Mouse (Mus musculus): ENCODE results near the gene Coq4. TPM values are rescaled to one million over a fixed set of nuclear protein-coding genes. Genes with fewer than 3 reads are reported as not detected.
A peak's percentile ranks its signal among the peaks of the same experiment; 100 is the strongest.

The Coq4 gene
- total and polyA plus RNA-seq, 2 experiments from 2014 or later: 16.3 to 23.5 TPM

- DNase-seq (ENCODE audit: low spot score): peak; percentile 94
- H3K4me3 ChIP-seq (ENCODE audit: low read depth, low read length): peak within 1 kb of the TSS; percentile 87
- WGBS: 4% methylated on average over 24 of the region's 28 CpGs
- H3K4me1 ChIP-seq (ENCODE audit: control insufficient read depth, insufficient read depth): peaks cover 10% of the 10 kb centered on the region; the same call in 1 of the 2 replicates
- peaks cover 30% of the 10 kb centered on the region for H3K36me3 ChIP-seq (replicated peaks; ENCODE audit: control insufficient read depth, insufficient read depth, low read length)
- peak within 1 kb of the TSS; percentile 77 for H3K9ac ChIP-seq (replicated peaks; ENCODE audit: low read depth, low read length)
- no peak for TF ChIP-seq CTCF (IDR thresholded peaks at IDR 0.05; ENCODE audit: low read depth)
- no peak for TF ChIP-seq EP300 (IDR thresholded peaks at IDR 0.05; ENCODE audit: low read depth)
- H3K27ac ChIP-seq (ENCODE audit: low read depth): peak within 1 kb of the TSS; percentile 54; the same call in 1 of the 2 replicates
- peak; percentile 98 for ATAC-seq (ENCODE audit: insufficient read depth, low read depth)
- H3K9me3 ChIP-seq (replicated peaks; ENCODE audit: control insufficient read depth, low read length): no peaks in the 10 kb centered on the region
- no peaks in the 10 kb centered on the region for H3K27me3 ChIP-seq (ENCODE audit: control insufficient read depth, insufficient read depth, low read length)
- peak within 1 kb of the TSS; percentile 94 for H3K4me2 ChIP-seq (ENCODE audit: low read depth, low read length)
These were observed 15.0 kb downstream of the Coq4 start, which contains the start of gene Slc27a4 for GRCm38 (mm10) chr2:29802075-29802826. TSS of gene Slc27a4 (plus strand) at chr2:29802634.

DNA sequence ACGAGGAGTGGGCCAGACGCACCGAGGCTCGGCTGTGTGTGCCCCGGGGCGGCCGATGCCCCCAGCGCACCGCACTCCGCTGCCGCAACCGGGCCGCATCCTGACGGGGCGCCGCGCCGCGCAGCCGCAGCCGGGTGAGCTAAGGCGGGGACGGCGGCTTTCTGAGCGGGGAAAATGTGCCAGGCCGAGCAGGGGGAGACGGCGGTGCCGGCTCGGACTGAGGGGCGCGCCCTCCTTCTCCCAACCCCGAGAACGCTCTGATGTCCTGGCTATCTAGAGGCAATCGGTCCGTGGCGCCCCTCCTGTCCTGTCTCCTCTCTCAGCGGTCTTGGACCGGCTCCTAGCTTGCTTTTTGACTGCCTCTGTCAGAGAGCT is 15.5 kb downstream of the Coq4 start:
- no peaks in the 10 kb centered on the region for H3K27me3 ChIP-seq (ENCODE audit: control insufficient read depth, insufficient read depth, low read length)
- under 1% methylated on average over 38 of the region's 39 CpGs for WGBS
- H3K9ac ChIP-seq (replicated peaks; ENCODE audit: low read depth, low read length): peak overlapping the region; percentile 77
- peak overlapping the region; percentile 94 for H3K4me2 ChIP-seq (ENCODE audit: low read depth, low read length)
- no peak for DNase-seq (ENCODE audit: low spot score)
- H3K9me3 ChIP-seq (replicated peaks; ENCODE audit: control insufficient read depth, low read length): no peaks in the 10 kb centered on the region
- no peak for TF ChIP-seq EP300 (IDR thresholded peaks at IDR 0.05; ENCODE audit: low read depth)
- no peak for TF ChIP-seq CTCF (IDR thresholded peaks at IDR 0.05; ENCODE audit: low read depth)
- ATAC-seq (ENCODE audit: insufficient read depth, low read depth): peak; percentile 57
- peaks cover 10% of the 10 kb centered on the region; the same call in 1 of the 2 replicates for H3K4me1 ChIP-seq (ENCODE audit: control insufficient read depth, insufficient read depth)
- H3K4me3 ChIP-seq (ENCODE audit: low read depth, low read length): peak overlapping the region; percentile 87
- H3K27ac ChIP-seq (ENCODE audit: low read depth): peak overlapping the region; percentile 54; the same call in 1 of the 2 replicates
- H3K36me3 ChIP-seq (replicated peaks; ENCODE audit: control insufficient read depth, insufficient read depth, low read length): peaks cover 34% of the 10 kb centered on the region

- TF ChIP-seq CTCF (IDR thresholded peaks at IDR 0.05; ENCODE audit: low read depth) (peak; percentile 45), EP300 (IDR thresholded peaks at IDR 0.05; ENCODE audit: low read depth) (no peak)
- WGBS: 22% methylated on average over 6 of the region's 6 CpGs
- DNase-seq (ENCODE audit: low spot score): peak; percentile 26
- Histone ChIP-seq H3K27ac (ENCODE audit: low read depth) (no peak overlapping the region), H3K36me3 (replicated peaks; ENCODE audit: control insufficient read depth, insufficient read depth, low read length) (peaks cover 40% of the 10 kb centered on the region), H3K9ac (replicated peaks; ENCODE audit: low read depth, low read length) (peak overlapping the region; percentile 77), H3K9me3 (replicated peaks; ENCODE audit: control insufficient read depth, low read length) (no peaks in the 10 kb centered on the region), H3K27me3 (ENCODE audit: control insufficient read depth, insufficient read depth, low read length) (no peaks in the 10 kb centered on the region), H3K4me2 (ENCODE audit: low read depth, low read length) (peak overlapping the region; percentile 94), H3K4me1 (ENCODE audit: control insufficient read depth, insufficient read depth) (peaks cover 10% of the 10 kb centered on the region; the same call in 1 of the 2 replicates), H3K4me3 (ENCODE audit: low read depth, low read length) (peak overlapping the region; percentile 87)
- peak; percentile 54 for ATAC-seq (ENCODE audit: insufficient read depth, low read depth)
These were observed 16.1 kb downstream of the Coq4 start for GRCm38 (mm10) chr2:29803400-29803831.

DNA sequence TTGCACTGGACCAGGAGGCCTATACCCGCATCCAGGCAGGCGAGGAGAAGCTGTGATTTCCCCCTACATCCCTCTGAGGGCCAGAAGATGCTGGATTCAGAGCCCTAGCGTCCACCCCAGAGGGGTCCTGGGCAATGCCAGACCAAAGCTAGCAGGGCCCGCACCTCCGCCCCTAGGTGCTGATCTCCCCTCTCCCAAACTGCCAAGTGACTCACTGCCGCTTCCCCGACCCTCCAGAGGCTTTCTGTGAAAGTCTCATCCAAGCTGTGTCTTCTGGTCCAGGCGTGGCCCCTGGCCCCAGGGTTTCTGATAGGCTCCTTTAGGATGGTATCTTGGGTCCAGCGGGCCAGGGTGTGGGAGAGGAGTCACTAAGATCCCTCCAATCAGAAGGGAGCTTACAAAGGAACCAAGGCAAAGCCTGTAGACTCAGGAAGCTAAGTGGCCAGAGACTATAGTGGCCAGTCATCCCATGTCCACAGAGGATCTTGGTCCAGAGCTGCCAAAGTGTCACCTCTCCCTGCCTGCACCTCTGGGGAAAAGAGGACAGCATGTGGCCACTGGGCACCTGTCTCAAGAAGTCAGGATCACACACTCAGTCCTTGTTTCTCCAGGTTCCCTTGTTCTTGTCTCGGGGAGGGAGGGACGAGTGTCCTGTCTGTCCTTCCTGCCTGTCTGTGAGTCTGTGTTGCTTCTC is 28.5 kb downstream of the Coq4 start:
- H3K4me2 ChIP-seq (ENCODE audit: low read depth, low read length): no peak overlapping the region
- H3K4me3 ChIP-seq (ENCODE audit: low read depth, low read length): no peak overlapping the region
- ATAC-seq (ENCODE audit: insufficient read depth, low read depth) (no peak), DNase-seq (ENCODE audit: low spot score) (no peak)
- WGBS: 77% methylated on average over 11 of the region's 11 CpGs
- H3K27ac ChIP-seq (ENCODE audit: low read depth): no peak overlapping the region
- H3K27me3 ChIP-seq (ENCODE audit: control insufficient read depth, insufficient read depth, low read length): no peaks in the 10 kb centered on the region
- peaks cover 52% of the 10 kb centered on the region for H3K36me3 ChIP-seq (replicated peaks; ENCODE audit: control insufficient read depth, insufficient read depth, low read length)
- no peaks in the 10 kb centered on the region for H3K4me1 ChIP-seq (ENCODE audit: control insufficient read depth, insufficient read depth)
- H3K9me3 ChIP-seq (replicated peaks; ENCODE audit: control insufficient read depth, low read length): no peaks in the 10 kb centered on the region
- no peak for TF ChIP-seq CTCF (IDR thresholded peaks at IDR 0.05; ENCODE audit: low read depth)
- no peak for TF ChIP-seq EP300 (IDR thresholded peaks at IDR 0.05; ENCODE audit: low read depth)
- no peak overlapping the region for H3K9ac ChIP-seq (replicated peaks; ENCODE audit: low read depth, low read length)

GRCm38 (mm10) chr2:29817426-29818232 is 30.3 kb downstream of the Coq4 start:
- Histone ChIP-seq H3K4me2 (ENCODE audit: low read depth, low read length) (no peak overlapping the region), H3K9me3 (replicated peaks; ENCODE audit: control insufficient read depth, low read length) (no peaks in the 10 kb centered on the region), H3K4me1 (ENCODE audit: control insufficient read depth, insufficient read depth) (no peaks in the 10 kb centered on the region), H3K27ac (ENCODE audit: low read depth) (no peak overlapping the region), H3K27me3 (ENCODE audit: control insufficient read depth, insufficient read depth, low read length) (no peaks in the 10 kb centered on the region), H3K36me3 (replicated peaks; ENCODE audit: control insufficient read depth, insufficient read depth, low read length) (peaks cover 37% of the 10 kb centered on the region), H3K9ac (replicated peaks; ENCODE audit: low read depth, low read length) (no peak overlapping the region), H3K4me3 (ENCODE audit: low read depth, low read length) (no peak overlapping the region)
- 33% methylated on average over 8 of the region's 8 CpGs for WGBS
- peak; percentile 90 for TF ChIP-seq CTCF (IDR thresholded peaks at IDR 0.05; ENCODE audit: low read depth)
- no peak for TF ChIP-seq EP300 (IDR thresholded peaks at IDR 0.05; ENCODE audit: low read depth)
- DNase-seq (ENCODE audit: low spot score): peak; percentile 72
- ATAC-seq (ENCODE audit: insufficient read depth, low read depth): peak; percentile 62; the same call in 1 of the 2 replicates

Data from heart, postnatal 0 days (tissue).